Comparison of ENCODE assay signal across 49 mouse cellular contexts in the genomic region with DNA sequence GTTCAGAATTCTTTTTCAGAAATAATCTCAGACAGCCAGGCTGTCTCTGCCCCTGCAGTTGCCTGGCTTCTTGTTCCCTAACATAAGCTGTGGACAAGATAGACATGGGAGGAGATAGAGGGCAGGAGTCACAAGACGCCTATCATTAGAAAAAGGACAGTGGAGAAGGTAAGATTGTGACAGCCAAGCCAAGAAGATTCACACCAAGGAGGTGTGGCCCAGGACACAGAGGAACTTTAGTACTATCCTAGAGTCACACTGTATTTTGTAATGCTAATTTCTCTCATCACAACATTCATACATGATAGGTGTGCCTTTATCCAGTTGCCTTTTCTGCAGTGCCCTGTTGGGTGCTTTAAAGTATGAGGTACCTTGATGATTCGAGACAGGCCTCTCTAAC. TPM values are rescaled to one million over a fixed set of nuclear protein-coding genes. Genes with fewer than 3 reads are reported as not detected.
"Had no signal": no experiment of that assay in that cellular context is flagged by ENCODE, and none has a peak within 500 bp of the region (broad histone marks: within the 10 kb centered on the region; RNA-seq: fewer than 3 reads in every experiment).

No protein-coding gene starts in this region.

- H3K27me3 ChIP-seq: heart, embryonic 12.5 days; heart, embryonic 13.5 days; heart, embryonic 15.5 days; hindbrain, embryonic 12.5 days; hindbrain, embryonic 13.5 days; hindbrain, embryonic 15.5 days; intestine, embryonic 15.5 days; kidney, embryonic 15.5 days had no signal

- H3K9ac ChIP-seq: heart, embryonic 12.5 days; heart, embryonic 13.5 days; heart, embryonic 15.5 days; hindbrain, embryonic 12.5 days; hindbrain, embryonic 13.5 days; hindbrain, embryonic 14.5 days; hindbrain, embryonic 15.5 days; intestine, embryonic 15.5 days; kidney, embryonic 15.5 days had no signal

- H3K4me1 ChIP-seq: heart, embryonic 10.5 days; heart, embryonic 12.5 days; heart, embryonic 13.5 days; heart, embryonic 15.5 days; hindbrain, embryonic 15.5 days; intestine, embryonic 15.5 days; kidney, embryonic 15.5 days had no signal

- H3K9me3 ChIP-seq: heart, embryonic 10.5 days; heart, embryonic 12.5 days; heart, embryonic 13.5 days; heart, embryonic 15.5 days; hindbrain, embryonic 10.5 days; hindbrain, embryonic 12.5 days; hindbrain, embryonic 13.5 days; hindbrain, embryonic 15.5 days; intestine, embryonic 15.5 days; kidney, embryonic 15.5 days had no signal

- H3K36me3 ChIP-seq: heart, embryonic 10.5 days; heart, embryonic 12.5 days; heart, embryonic 13.5 days; heart, embryonic 15.5 days; hindbrain, embryonic 10.5 days; hindbrain, embryonic 12.5 days; hindbrain, embryonic 13.5 days; hindbrain, embryonic 15.5 days; intestine, embryonic 15.5 days; kidney, embryonic 15.5 days had no signal

- ATAC-seq: hindbrain, embryonic 16.5 days; hindbrain, postnatal 0 days; inflammation-experienced regulatory T-cells, adult 6 months; intestine, embryonic 15.5 days; intestine, embryonic 16.5 days; intestine, postnatal 0 days had no signal

- H3K4me3 ChIP-seq: heart, embryonic 10.5 days; heart, embryonic 12.5 days; heart, embryonic 13.5 days; heart, embryonic 15.5 days; hindbrain, embryonic 10.5 days; hindbrain, embryonic 12.5 days; hindbrain, embryonic 13.5 days; hindbrain, embryonic 15.5 days; intestine, embryonic 15.5 days; kidney, embryonic 15.5 days; layer of hippocampus, adult 2 months had no signal

- H3K4me2 ChIP-seq: heart, embryonic 11.5 days; heart, embryonic 12.5 days; heart, embryonic 13.5 days; heart, embryonic 15.5 days; hindbrain, embryonic 12.5 days; hindbrain, embryonic 13.5 days; hindbrain, embryonic 14.5 days; hindbrain, embryonic 15.5 days; intestine, embryonic 15.5 days; kidney, embryonic 15.5 days had no signal

- H3K27ac ChIP-seq: heart, embryonic 10.5 days; heart, embryonic 13.5 days; heart, embryonic 15.5 days; hindbrain, embryonic 10.5 days; hindbrain, embryonic 12.5 days; hindbrain, embryonic 13.5 days; hindbrain, embryonic 14.5 days; hindbrain, embryonic 15.5 days; hindbrain, postnatal 0 days; intestine, embryonic 15.5 days; kidney, embryonic 15.5 days; kidney, postnatal 0 days; layer of hippocampus, adult 2 months had no signal

- DNase-seq: heart, postnatal 10 days; heart, postnatal 14 days; heart, postnatal 36 days; heart, postnatal 4 days; kidney, adult 11 months; kidney, adult 18-20 months; kidney, adult 8-10 months; kidney, adult 9 months; kidney, postnatal 10 days; kidney, postnatal 14 days; kidney, postnatal 25 days; kidney, postnatal 36 days; kidney, postnatal 4 days; layer of hippocampus, adult 9-11 months; layer of hippocampus, postnatal 36 days had no signal

RNA-seq across cellular contexts. Expression of a gene that starts 50.2 kb away (rescaled TPM):
- total RNA-seq: heart, adult 8-10 months; heart, postnatal 10 days; heart, postnatal 14 days; heart, postnatal 25 days; heart, postnatal 36 days; heart, postnatal 4 days; hematopoietic stem cell, adult 5-6 weeks; hindbrain, postnatal 0 days; layer of hippocampus, adult 18-20 months; layer of hippocampus, adult 2 months; layer of hippocampus, adult 8-10 months; layer of hippocampus, postnatal 10 days; layer of hippocampus, postnatal 14 days; layer of hippocampus, postnatal 25 days; layer of hippocampus, postnatal 36 days had no signal
- polyA plus RNA-seq: heart, embryonic 10.5 days; heart, embryonic 11.5 days; heart, embryonic 12.5 days; heart, embryonic 13.5 days; heart, embryonic 14.5 days; heart, embryonic 15.5 days; heart, embryonic 16.5 days; heart, postnatal 0 days; hindbrain, embryonic 10.5 days; hindbrain, embryonic 11.5 days; hindbrain, embryonic 12.5 days; hindbrain, embryonic 13.5 days; hindbrain, embryonic 14.5 days; hindbrain, embryonic 15.5 days; hindbrain, embryonic 16.5 days; hindbrain, postnatal 0 days; intestine, embryonic 14.5 days; intestine, embryonic 15.5 days; intestine, embryonic 16.5 days; intestine, postnatal 0 days; kidney, embryonic 14.5 days; kidney, embryonic 15.5 days; kidney, embryonic 16.5 days; kidney, postnatal 0 days had no signal
